Mouse (Mus musculus) heart, embryonic 13.5 days (tissue): ENCODE measurements around the gene Pax7. TPM values are rescaled to one million over a fixed set of nuclear protein-coding genes. Genes with fewer than 3 reads are reported as not detected.

ENCODE experiments used
- ATAC-seq: fragments of 200-750 bp; cut with Nextera tagmentation; 2 replicates; pipeline ENCODE4 v1.8.0; 2017; ENCODE audit warnings: moderate TSS enrichment; ENCODE audit not compliant: insufficient number of reproducible peaks, low FRiP score, low TSS enrichment; ENCODE audit errors: extremely low read depth
- H3K27ac ChIP-seq: fragments of 300-500 bp; sonication (generic); replicated peaks from 2 replicates; pipeline ENCODE4 v1.5.1; 2015; ENCODE audit warnings: moderate library complexity, mild to moderate bottlenecking, inconsistent platforms
- H3K27me3 ChIP-seq: fragments of 300-500 bp; sonication (generic); replicated peaks from 2 replicates; pipeline ENCODE4 v1.6.1; 2015; ENCODE audit warnings: mild to moderate bottlenecking, inconsistent platforms
- H3K36me3 ChIP-seq: fragments of 300-500 bp; sonication (generic); 2 replicates; pipeline ENCODE4 v1.6.1; 2015; ENCODE audit warnings: mild to moderate bottlenecking, inconsistent platforms
- H3K4me1 ChIP-seq: fragments of 300-500 bp; sonication (generic); 2 replicates; pipeline ENCODE4 v1.6.1; 2015; ENCODE audit warnings: inconsistent platforms
- H3K4me2 ChIP-seq: fragments of 300-500 bp; sonication (generic); 2 replicates; pipeline ENCODE4 v1.6.1; 2015; ENCODE audit warnings: inconsistent platforms, mild to moderate bottlenecking, moderate library complexity
- H3K4me3 ChIP-seq: fragments of 300-500 bp; sonication (generic); 2 replicates; pipeline ENCODE4 v1.5.1; 2015; ENCODE audit warnings: moderate library complexity, mild to moderate bottlenecking, inconsistent platforms
- H3K9ac ChIP-seq: fragments of 300-500 bp; sonication (generic); 2 replicates; pipeline ENCODE4 v1.6.1; 2015; ENCODE audit warnings: inconsistent platforms, mild to moderate bottlenecking, moderate library complexity
- H3K9me3 ChIP-seq: fragments of 300-500 bp; sonication (generic); 2 replicates; pipeline ENCODE4 v1.6.1; 2016; ENCODE audit warnings: inconsistent platforms
- WGBS: fragments of 180-500 bp; shearing (Covaris S2); methylation state at CpG from one replicate; pipeline ENCODE4 v1.1.7; 2015; ENCODE audit warnings: mixed read lengths; 5-methylcytosine and 5-hydroxymethylcytosine counted together
- polyA plus RNA-seq: library from polyadenylated mRNA; unstranded; fragments of >200 nt; fragmentation: Nextera tagmentation; extraction: Ambion mirVana; gene quantifications from 2 replicates; pipeline ENCODE4 v1.2.1, GENCODE M21; 2015

The Pax7 gene
- polyA plus RNA-seq, 1 experiment from 2014 or later, result not detected

DNA sequence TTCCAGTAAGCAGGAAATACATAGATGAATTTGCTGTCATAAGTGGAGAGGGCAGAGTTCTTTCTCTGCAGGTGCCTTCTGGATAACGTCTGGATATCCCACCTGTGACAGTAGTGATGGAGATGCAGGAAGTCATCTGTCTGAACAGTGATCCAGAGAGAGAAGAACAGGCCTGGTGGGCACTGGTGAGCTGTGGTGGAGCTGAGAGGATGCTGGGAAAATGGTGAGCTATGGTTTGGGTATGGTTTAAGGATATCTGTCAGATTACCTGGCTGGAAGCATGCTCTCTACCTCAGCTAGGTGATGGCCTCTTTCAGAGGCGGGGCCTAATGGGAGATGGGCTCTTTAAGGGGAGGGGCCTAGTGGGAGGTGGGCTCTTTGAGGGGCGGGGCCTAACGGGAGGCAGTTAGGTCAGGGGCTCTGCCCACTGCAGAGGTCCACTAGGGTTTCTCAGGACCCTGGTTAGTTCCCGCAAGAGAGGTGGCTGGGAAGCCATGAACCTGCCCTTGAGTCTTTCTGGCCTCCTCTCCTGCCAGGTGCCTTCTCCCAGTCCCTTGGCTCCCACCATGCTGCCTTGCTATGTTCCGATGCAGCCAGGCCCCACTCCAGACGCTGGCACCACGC lies 17.3 kb upstream of the Pax7 start:
- WGBS, result 19% methylated on average over 8 of the region's 8 CpGs

DNA sequence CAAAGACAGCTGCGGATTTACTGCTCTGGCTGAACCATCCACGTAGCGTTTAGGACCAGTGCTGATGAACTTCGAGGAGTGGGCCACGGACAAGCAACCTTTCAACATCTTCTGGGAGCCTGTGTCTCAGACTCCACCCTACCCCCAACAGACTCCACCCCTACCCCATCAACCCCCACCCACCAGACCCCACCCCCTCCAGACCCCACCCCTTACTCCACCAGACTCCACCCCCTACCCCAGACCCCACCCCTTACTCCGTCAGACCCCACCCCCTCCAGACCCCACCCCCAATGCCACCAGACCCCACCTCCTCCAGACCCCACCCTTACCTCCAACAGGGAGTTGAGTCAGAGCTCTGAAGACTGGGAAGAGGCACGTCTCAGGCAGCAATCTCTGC lies 10.1 kb upstream of the Pax7 start:
- Histone ChIP-seq H3K4me2 (no peak overlapping the region), H3K27ac (no peak overlapping the region), H3K27me3 (peaks cover 98% of the 10 kb centered on the region), H3K4me1 (no peaks in the 10 kb centered on the region), H3K9ac (no peak overlapping the region), H3K4me3 (no peak overlapping the region), H3K9me3 (0 out of 2 replicates have a peak, but pooled peaks cover 5% of the 10 kb centered on the region), H3K36me3 (no peaks in the 10 kb centered on the region)
- WGBS, result 11% methylated on average over 7 of the region's 7 CpGs
- no peak for ATAC-seq

More for the DNA sequence above, 17.3 kb upstream of the Pax7 start:
- Histone ChIP-seq H3K27me3 (peaks cover 98% of the 10 kb centered on the region), H3K4me1 (peaks cover 8% of the 10 kb centered on the region), H3K27ac (no peak overlapping the region), H3K9ac (no peak overlapping the region), H3K4me2 (no peak overlapping the region), H3K4me3 (no peak overlapping the region), H3K9me3 (no peaks in the 10 kb centered on the region), H3K36me3 (no peaks in the 10 kb centered on the region)
- ATAC-seq, result no peak

DNA sequence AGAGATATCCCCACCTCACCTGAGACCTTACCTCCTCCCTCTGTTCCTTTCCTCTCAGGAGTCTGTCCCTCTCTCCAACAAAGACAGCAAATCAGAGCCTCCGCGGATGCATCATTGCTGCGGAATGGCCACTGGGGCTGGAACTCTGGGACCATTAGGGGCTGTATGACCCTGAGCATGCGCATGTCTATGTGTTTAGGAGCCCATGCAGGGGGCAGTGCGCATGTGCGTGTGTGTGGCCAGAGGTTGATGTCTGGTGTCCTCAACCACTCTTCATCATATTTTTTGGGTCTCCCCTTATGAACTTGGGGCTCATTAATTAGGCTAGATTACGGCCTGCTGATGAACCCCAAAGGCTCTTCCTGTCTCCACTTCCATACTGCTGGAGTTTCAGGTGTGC lies 9.6 kb upstream of the Pax7 start:
- H3K4me2 ChIP-seq, result no peak overlapping the region
- H3K27ac ChIP-seq, result no peak overlapping the region
- no peak for ATAC-seq
- H3K9ac ChIP-seq, result no peak overlapping the region
- WGBS, result 57% methylated on average over 7 of the region's 7 CpGs
- no peaks in the 10 kb centered on the region for H3K36me3 ChIP-seq
- H3K9me3 ChIP-seq, result 0 out of 2 replicates have a peak, but pooled peaks cover 5% of the 10 kb centered on the region
- H3K4me1 ChIP-seq, result no peaks in the 10 kb centered on the region
- H3K27me3 ChIP-seq, result peaks cover 98% of the 10 kb centered on the region
- H3K4me3 ChIP-seq, result no peak overlapping the region

DNA sequence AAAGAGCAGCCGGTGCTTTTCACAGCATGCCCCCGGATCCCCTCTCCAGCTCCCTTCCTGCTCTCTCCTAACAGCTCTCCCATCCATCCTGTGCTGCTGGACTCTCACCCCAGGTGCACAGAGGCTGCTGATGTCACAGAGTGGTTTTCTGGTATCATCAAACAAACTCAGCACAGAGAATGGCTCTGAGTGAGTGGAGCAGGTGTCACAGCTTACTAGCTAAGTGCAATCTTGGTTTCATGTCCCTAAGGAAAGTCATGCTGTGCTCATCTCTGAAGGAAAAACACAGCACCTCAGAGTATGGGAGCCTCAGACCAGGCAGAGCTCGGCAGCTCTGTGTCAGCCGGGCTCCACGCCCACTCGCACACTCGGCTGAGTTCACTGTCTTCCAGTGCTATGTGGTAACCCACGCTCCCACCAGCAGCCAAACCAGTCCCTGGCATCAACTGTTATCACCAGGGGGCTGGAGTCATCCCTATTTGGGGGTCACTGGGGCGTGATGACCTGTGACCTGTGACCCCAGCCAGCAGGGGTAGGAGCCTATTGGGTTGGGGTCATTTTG lies 7.7 kb upstream of the Pax7 start:
- WGBS, result 59% methylated on average over 9 of the region's 9 CpGs
- ATAC-seq, result no peak
- no peaks in the 10 kb centered on the region for H3K4me1 ChIP-seq

DNA sequence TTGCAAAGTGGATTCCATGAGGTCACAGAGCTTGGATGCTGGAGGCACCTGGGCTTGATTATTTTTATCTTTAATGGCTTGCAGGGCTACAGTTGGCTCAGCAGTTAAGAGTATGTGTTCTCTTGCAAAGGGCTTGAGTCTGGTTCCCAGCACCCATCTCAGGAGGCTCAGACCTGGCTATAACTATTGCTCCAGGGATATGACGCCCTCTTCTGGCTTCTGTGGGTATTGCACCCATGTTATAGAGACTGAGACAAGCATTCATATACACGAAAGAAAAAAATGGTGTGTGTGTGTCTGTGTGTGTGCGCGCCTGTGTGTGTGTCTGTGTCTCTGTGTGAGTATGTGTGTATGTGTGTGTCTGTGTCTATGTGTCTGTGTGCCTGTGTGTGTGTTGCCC lies 7.1 kb upstream of the Pax7 start:
- Histone ChIP-seq H3K27ac (no peak overlapping the region), H3K9ac (no peak overlapping the region), H3K36me3 (no peaks in the 10 kb centered on the region), H3K27me3 (peaks cover 100% of the 10 kb centered on the region), H3K9me3 (0 out of 2 replicates have a peak, but pooled peaks cover 5% of the 10 kb centered on the region), H3K4me1 (no peaks in the 10 kb centered on the region), H3K4me3 (no peak overlapping the region), H3K4me2 (no peak overlapping the region)
- no peak for ATAC-seq
- WGBS, result 70% methylated on average over 4 of the region's 4 CpGs

More for the DNA sequence above, 7.7 kb upstream of the Pax7 start:
- Histone ChIP-seq H3K4me3 (no peak overlapping the region), H3K9me3 (0 out of 2 replicates have a peak, but pooled peaks cover 5% of the 10 kb centered on the region), H3K27ac (no peak overlapping the region), H3K27me3 (peaks cover 100% of the 10 kb centered on the region), H3K4me2 (no peak overlapping the region), H3K36me3 (no peaks in the 10 kb centered on the region), H3K9ac (no peak overlapping the region)

DNA sequence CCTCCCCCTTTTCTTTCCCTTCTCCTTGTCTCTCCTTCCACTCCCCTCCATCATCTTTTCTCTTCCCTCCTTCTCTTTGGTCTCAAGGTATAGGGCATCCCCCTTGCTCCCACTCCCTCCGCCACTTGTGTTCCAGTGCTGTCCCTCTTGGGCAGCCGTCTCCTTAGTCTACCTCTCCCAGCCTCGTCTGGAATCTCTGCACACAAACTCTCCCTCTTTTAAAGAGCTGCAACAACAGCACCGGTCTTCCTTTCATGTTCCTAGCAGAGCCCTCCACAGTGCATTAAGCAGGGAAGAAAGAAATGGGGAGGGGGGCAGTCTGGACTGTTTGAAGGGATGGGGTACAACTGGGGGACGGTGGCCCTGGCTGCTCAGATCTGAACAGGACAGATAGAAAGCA lies 3.4 kb upstream of the Pax7 start:
- 0 out of 2 replicates have a peak, but pooled peaks cover 5% of the 10 kb centered on the region for H3K9me3 ChIP-seq
- no peaks in the 10 kb centered on the region for H3K36me3 ChIP-seq
- WGBS, result 4% methylated on average over 5 of the region's 5 CpGs
- no peak overlapping the region for H3K27ac ChIP-seq
- peaks cover 100% of the 10 kb centered on the region for H3K27me3 ChIP-seq
- no peak overlapping the region for H3K4me2 ChIP-seq
- ATAC-seq, result no peak
- H3K4me1 ChIP-seq, result peaks cover 14% of the 10 kb centered on the region
- H3K9ac ChIP-seq, result no peak overlapping the region
- H3K4me3 ChIP-seq, result no peak overlapping the region

DNA sequence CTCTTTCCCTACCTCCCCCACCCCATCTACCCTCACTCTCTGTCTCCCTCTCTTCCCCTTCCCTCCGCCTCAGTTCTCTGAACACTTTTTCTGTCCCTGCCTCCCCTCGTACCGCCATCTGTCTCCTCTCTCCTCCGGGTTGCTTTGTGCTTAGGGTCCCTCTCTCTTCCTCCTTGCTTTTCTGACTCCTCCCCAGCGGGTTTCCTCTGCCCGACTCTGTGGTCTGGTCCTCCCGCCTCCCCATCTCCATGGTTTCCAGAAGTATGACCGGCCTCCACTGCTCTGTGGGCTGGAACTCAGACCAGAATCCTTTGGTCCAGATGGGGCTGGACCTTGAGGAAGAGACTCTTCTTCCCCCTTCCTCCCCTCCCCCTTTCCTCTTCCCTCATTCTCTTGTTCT lies 2.9 kb upstream of the Pax7 start:
- no peak overlapping the region for H3K27ac ChIP-seq
- no peaks in the 10 kb centered on the region for H3K36me3 ChIP-seq
- no peak overlapping the region for H3K9ac ChIP-seq
- H3K27me3 ChIP-seq, result peaks cover 100% of the 10 kb centered on the region
- no peak overlapping the region for H3K4me2 ChIP-seq
- ATAC-seq, result no peak
- peaks cover 14% of the 10 kb centered on the region for H3K4me1 ChIP-seq
- under 1% methylated on average over 8 of the region's 8 CpGs for WGBS
- no peak overlapping the region for H3K4me3 ChIP-seq
- H3K9me3 ChIP-seq, result 0 out of 2 replicates have a peak, but pooled peaks cover 5% of the 10 kb centered on the region

DNA sequence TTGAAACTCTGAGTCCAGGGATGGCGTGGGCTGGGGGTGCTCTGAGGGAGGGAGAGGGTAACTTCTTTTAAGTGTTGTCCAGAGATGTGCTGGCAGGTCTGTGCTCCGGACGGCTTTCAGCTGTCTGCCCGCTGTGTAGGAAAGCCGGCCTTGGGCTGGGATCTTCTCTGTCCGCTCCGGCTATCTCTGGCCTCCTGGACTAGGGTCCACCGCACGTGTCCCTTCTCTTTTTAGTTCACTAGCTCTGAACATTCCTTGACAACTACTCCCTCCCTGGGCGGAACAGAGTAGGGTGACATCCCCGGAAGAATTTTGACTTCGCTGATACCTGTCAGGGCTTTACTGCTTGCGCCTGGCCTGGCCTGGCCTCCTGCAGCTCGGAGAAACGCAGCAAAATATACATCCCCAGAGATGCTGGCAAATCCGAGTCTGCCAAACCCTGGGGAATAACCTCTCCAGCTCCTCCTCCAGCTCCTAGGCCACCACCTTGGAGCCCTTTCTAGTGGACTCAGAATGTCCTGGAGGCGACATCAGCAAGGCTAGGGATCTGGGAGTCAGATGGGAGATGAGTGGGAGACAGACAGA lies 581 bp upstream of the Pax7 start:
- Histone ChIP-seq H3K4me1 (peaks cover 14% of the 10 kb centered on the region), H3K27me3 (peaks cover 100% of the 10 kb centered on the region), H3K36me3 (no peaks in the 10 kb centered on the region), H3K4me3 (peak overlapping the region; percentile 33; the same call in 1 of the 2 replicates), H3K4me2 (peak overlapping the region; percentile 52; the same call in 1 of the 2 replicates), H3K9me3 (no peaks in the 10 kb centered on the region), H3K27ac (no peak overlapping the region), H3K9ac (no peak overlapping the region)
- ATAC-seq, result no peak
- 4% methylated on average over 17 of the region's 17 CpGs for WGBS

DNA sequence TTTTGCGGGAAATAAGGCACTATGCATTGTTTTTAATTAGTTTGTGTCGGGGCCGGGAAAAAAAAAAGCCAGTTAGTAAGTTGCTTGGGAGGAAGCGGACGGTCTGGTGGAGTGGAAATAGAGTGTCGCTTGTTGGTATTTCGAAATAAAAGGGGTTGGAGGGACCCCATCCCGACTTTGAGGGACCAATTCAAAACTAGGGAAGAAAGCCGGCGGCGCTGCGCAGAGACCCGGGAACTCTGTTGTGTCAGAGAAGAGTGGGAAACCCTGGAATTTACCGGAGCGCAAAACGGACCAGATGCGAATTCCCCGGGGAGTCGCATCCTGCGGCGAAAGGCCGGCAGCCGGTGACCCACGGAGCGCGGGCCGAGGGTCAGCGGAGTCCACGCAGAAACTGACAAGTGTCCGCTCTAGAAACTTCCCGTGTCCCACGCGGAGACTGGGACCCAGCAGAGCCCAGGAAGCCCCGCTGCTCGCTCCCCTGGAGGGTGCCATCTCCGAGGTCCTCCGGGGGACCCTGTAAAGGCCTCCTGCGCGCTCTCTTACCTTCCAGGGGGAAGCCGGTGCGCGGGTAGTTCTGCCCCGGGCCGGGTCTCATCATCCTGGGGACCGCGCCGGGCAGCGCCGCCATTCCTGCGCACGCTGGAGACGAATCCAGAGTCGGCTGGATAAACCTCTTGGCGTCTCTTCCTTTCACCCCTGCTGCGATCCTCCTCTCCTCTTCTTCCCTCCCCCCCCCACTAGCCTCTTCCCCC lies 870 bp downstream of the Pax7 start:
- ATAC-seq, result no peak
- H3K9me3 ChIP-seq, result no peaks in the 10 kb centered on the region
- no peaks in the 10 kb centered on the region for H3K36me3 ChIP-seq
- peak overlapping the region; percentile 33 for H3K4me3 ChIP-seq
- H3K27me3 ChIP-seq, result peaks cover 100% of the 10 kb centered on the region
- WGBS, result under 1% methylated on average over 53 of the region's 55 CpGs
- no peak overlapping the region for H3K27ac ChIP-seq
- peak overlapping the region; percentile 52 for H3K4me2 ChIP-seq
- peaks cover 19% of the 10 kb centered on the region for H3K4me1 ChIP-seq
- no peak overlapping the region for H3K9ac ChIP-seq

DNA sequence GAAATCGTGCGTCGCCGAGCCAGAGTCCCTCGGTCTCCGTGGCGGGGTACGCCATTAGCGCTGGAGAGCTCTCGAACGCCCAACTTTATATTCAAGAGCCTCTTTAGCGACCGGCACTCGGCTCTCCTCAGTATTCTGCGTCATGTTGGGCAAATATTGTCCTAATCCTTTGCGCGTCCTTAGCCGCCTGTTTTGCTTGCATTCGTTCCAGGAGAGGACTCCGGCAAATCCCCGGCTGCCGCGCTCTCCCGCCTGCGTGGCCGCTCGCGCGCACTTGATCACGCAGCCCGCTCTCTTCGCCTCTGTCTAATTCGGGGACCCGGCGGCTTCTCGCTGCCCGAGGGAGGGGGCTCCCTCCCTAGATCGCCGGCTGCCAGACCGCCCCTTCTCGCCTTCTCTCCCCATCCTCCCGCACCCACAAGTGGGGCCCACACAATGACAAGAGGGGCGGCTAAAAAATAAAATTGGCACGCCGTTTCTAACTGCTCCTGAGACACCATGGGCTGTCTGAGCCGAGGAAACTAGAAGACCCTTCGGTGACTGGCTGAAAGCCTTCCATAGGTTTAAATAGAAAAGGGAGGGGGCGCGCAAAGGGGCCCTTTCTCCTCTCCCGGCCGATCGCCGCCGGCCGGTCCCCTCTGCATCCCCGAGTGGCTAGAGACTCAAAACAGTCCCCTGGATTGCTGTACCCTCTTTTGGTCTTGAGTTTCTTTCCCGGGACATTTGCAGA lies 1.7 kb downstream of the Pax7 start:
- Histone ChIP-seq H3K27ac (no peak overlapping the region), H3K4me2 (no peak overlapping the region), H3K27me3 (peaks cover 100% of the 10 kb centered on the region), H3K36me3 (no peaks in the 10 kb centered on the region), H3K4me3 (no peak overlapping the region), H3K4me1 (peaks cover 19% of the 10 kb centered on the region), H3K9me3 (no peaks in the 10 kb centered on the region), H3K9ac (no peak overlapping the region)
- WGBS, result under 1% methylated on average over 57 of the region's 57 CpGs
- no peak for ATAC-seq
